In genomic region chr12:56696174-56697010, GRCm38 (mm10) we compare ENCODE assay signal across 9 mouse cellular contexts. TPM values are rescaled to one million over a fixed set of nuclear protein-coding genes. Genes with fewer than 3 reads are reported as not detected.
DNase-seq lines count a peak whose midpoint lies in the region; ATAC-seq and TF ChIP-seq lines count a peak whose summit lies in the region.
"Had no signal": no experiment of that assay in that cellular context is flagged by ENCODE, and none has a peak within 500 bp of the region (broad histone marks: within the 10 kb centered on the region; RNA-seq: fewer than 3 reads in every experiment).

No protein-coding gene starts in this region.

- WGBS in hindbrain, embryonic 12.5 days = under 1% methylated on average over 57 of the region's 57 CpGs
- WGBS in midbrain, embryonic 11.5 days = under 1% methylated on average over 57 of the region's 57 CpGs

- peak; percentile 21 for DNase-seq in gastrocnemius, adult 2 months
- no peak for DNase-seq in gastrocnemius, postnatal 36 days
- DNase-seq in G1E (ENCODE audit: low spot score) = no peak
- peak; percentile 97 for DNase-seq in midbrain, embryonic 11.5 days (ENCODE audit: low spot score, missing footprints)
- no peak for DNase-seq in adrenal gland, postnatal 25 days
- no peak for DNase-seq in adrenal gland, postnatal 14 days

- peaks cover 40% of the 10 kb centered on the region for H3K4me1 ChIP-seq in G1E (ENCODE audit: insufficient read depth, low read depth, low read length)
- H3K4me1 ChIP-seq in hindbrain, embryonic 12.5 days = peaks cover 18% of the 10 kb centered on the region
- H3K4me1 ChIP-seq in midbrain, embryonic 11.5 days (ENCODE audit: control insufficient read depth, insufficient read depth, low read length) = peaks cover 18% of the 10 kb centered on the region

- no peaks in the 10 kb centered on the region for H3K36me3 ChIP-seq in G1E (replicated peaks)
- H3K36me3 ChIP-seq in hindbrain, embryonic 12.5 days = no peaks in the 10 kb centered on the region
- H3K36me3 ChIP-seq in midbrain, embryonic 11.5 days (ENCODE audit: control insufficient read depth, insufficient read depth, low read length) = no peaks in the 10 kb centered on the region

- no peak for ATAC-seq in G1E (ENCODE audit: extremely low read depth, insufficient number of reproducible peaks, low FRiP score, poor library complexity, severe bottlenecking)
- no peak for ATAC-seq in hindbrain, embryonic 12.5 days (ENCODE audit: low FRiP score)
- no peak for ATAC-seq in midbrain, embryonic 11.5 days (ENCODE audit: low FRiP score)
- no peak for ATAC-seq in frontal cortex, adult (ENCODE audit: low TSS enrichment)

- H3K27ac ChIP-seq in gastrocnemius, adult 2 months = no peak overlapping the region
- no peak overlapping the region for H3K27ac ChIP-seq in hindbrain, embryonic 12.5 days
- no peak overlapping the region for H3K27ac ChIP-seq in midbrain, embryonic 11.5 days (ENCODE audit: low read depth, low read length)

- H3K9ac ChIP-seq in hindbrain, embryonic 12.5 days = no peak overlapping the region
- no peak overlapping the region for H3K9ac ChIP-seq in midbrain, embryonic 11.5 days (ENCODE audit: low read length)

- 0 out of 2 replicates have a peak, but pooled peaks cover 6% of the 10 kb centered on the region for H3K9me3 ChIP-seq in G1E (replicated peaks)
- H3K9me3 ChIP-seq in hindbrain, embryonic 12.5 days (replicated peaks) = no peaks in the 10 kb centered on the region
- H3K9me3 ChIP-seq in midbrain, embryonic 11.5 days (ENCODE audit: control insufficient read depth, low read length) = no peaks in the 10 kb centered on the region

- intact Hi-C loops in gastrocnemius, adult 2 months (cut with DNase I) = no loop called here
- intact Hi-C loops in gastrocnemius, postnatal 36 days (cut with DNase I) = no loop called here

- TF ChIP-seq CTCF in gastrocnemius, adult 2 months (IDR thresholded peaks at IDR 0.05) = no peak
- no peak for TF ChIP-seq CTCF in G1E (IDR thresholded peaks at IDR 0.05; ENCODE audit: low read depth, low read length)

- H3K4me2 ChIP-seq in hindbrain, embryonic 12.5 days (replicated peaks) = peak overlapping the region; percentile 43
- H3K4me2 ChIP-seq in midbrain, embryonic 11.5 days = peak overlapping the region; percentile 39

- peaks cover 91% of the 10 kb centered on the region for H3K27me3 ChIP-seq in G1E (ENCODE audit: insufficient read depth, low read length)
- H3K27me3 ChIP-seq in hindbrain, embryonic 12.5 days = peaks cover 94% of the 10 kb centered on the region
- H3K27me3 ChIP-seq in midbrain, embryonic 11.5 days (ENCODE audit: control insufficient read depth, insufficient read depth, low read length) = peaks cover 97% of the 10 kb centered on the region

- peak overlapping the region; percentile 65 for H3K4me3 ChIP-seq in gastrocnemius, adult 2 months
- H3K4me3 ChIP-seq in G1E (ENCODE audit: low read depth, low read length) = peak overlapping the region; percentile 71
- H3K4me3 ChIP-seq in hindbrain, embryonic 12.5 days = peak overlapping the region; percentile 25
- H3K4me3 ChIP-seq in midbrain, embryonic 11.5 days (ENCODE audit: low read depth, low read length) = peak overlapping the region; percentile 23

RNA-seq across cellular contexts. Expression of gene Pax9, which starts 4.8 kb away (rescaled TPM):
- total RNA-seq in gastrocnemius, adult 2 months (2021) = under 1 TPM; 0.06 to 0.10 TPM
- under 1 TPM in 1 of 2 experiments, not detected in 1; 0.12 TPM for total RNA-seq in gastrocnemius, postnatal 36 days (2021)
- total RNA-seq in G1E (2014; fragmentation: Nextera tagmentation) (0.45 TPM in 1 of 2 replicates, not detected in the other), G1E (2017) (0.16 and 0.23 TPM in 2 replicates)
- polyA plus RNA-seq in G1E (2012) = 0.04 TPM in 1 of 2 replicates, not detected in the other
- 1.2 and 2.7 TPM in 2 replicates for polyA plus RNA-seq in hindbrain, embryonic 12.5 days (2016; fragmentation: Nextera tagmentation; extraction: Ambion mirVana)
- polyA plus RNA-seq in midbrain, embryonic 11.5 days (2014; fragmentation: Nextera tagmentation; extraction: Ambion mirVana) = 0.08 TPM in 2 replicates
- not detected in 2 replicates for total RNA-seq in adrenal gland, postnatal 25 days (2021)
- 0.07 TPM in 1 of 2 replicates, not detected in the other for total RNA-seq in adrenal gland, postnatal 14 days (2021)
- polyA plus RNA-seq: erythroblast, embryonic 14.5 days had no signal

Comparison
In these comparisons a context has a peak if more than half of its experiments do, and no peak if none do; other contexts are left out.
1. DNase-seq: peak in gastrocnemius, adult 2 months (single experiment) and midbrain, embryonic 11.5 days (single experiment); none in gastrocnemius, postnatal 36 days (0 of 2), G1E (single experiment), adrenal gland, postnatal 25 days (single experiment) and adrenal gland, postnatal 14 days (single experiment).
2. Peak in every context shown above with its lines, with median percentiles within 50 percentile points of each other: H3K4me3 ChIP-seq.